Mouse (Mus musculus) spleen, embryonic (tissue): Measurements from ENCODE around the gene Mbnl1.

ENCODE experiments used
- CTCF ChIA-PET: fragments of 350-600 bp; sonication (Branson Sonifier 250); formaldehyde crosslinking; loops from one replicate; lab custom pipeline; 2022; lab: Charles Lee

Gene Mbnl1

DNA sequence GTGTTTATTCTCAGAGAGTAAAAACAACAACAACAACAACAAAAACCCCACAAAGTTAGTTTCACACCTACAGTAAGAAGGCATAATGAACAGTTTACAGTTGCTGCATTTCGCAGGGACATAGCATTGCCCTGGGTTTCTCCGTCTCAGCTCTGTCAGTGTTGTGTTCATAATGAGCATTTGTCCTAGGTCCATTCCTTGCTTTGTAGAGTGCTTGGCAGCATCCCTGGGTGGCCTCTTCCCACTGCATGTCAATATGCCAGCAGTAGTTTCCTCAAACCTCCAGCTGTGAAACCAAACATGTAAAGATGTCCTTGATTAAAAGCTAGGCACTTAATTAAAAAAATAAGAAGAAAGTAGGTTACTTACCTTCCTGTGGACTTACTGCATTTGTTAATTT, 91.6 kb downstream of the Mbnl1 start:
- CTCF ChIA-PET, result no interaction called here

DNA sequence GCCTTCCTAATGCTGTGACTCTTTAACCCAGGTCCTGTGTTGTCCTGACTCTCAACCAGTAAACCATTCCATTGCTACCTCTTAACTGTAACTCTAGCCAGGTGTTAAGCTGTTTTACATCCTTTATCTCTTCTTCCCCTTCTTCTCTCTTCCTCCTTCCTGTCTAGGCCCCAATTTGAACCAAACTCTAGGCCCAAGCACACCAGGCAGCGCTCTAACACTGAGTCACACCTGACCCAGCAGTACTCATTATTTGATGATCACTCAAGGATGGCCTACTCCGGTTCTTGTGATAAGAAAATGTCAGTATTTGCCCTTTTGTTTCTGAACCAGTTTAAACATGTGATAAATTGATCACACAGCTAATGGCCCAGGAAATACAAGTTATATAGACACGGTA, 92.6 kb downstream of the Mbnl1 start:
- CTCF ChIA-PET, result interaction anchor here (0.7 kb wide), 1 partner anchor 10 kb away, joined by 3 read pairs; no protein-coding TSS in a partner anchor

DNA sequence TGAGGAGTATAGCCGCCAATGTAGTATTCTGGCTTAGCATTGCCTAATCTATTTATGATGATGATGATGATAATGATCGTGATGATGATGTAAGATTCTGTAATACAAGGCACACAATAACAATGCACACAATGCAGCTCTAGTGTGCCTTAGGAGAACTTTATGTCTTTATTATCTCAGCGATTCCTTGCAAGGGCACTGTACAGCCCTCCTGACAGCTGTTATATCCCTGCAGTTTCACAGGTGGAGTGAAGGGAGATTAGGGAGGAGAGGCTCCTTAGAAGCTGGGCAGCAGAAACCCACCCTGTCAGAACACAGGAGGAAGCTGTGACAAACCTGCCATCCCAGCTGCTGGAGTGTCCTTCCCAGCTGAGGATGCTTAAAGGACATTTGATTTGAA, 93.3 kb downstream of the Mbnl1 start:
- CTCF ChIA-PET, result no interaction called here

DNA sequence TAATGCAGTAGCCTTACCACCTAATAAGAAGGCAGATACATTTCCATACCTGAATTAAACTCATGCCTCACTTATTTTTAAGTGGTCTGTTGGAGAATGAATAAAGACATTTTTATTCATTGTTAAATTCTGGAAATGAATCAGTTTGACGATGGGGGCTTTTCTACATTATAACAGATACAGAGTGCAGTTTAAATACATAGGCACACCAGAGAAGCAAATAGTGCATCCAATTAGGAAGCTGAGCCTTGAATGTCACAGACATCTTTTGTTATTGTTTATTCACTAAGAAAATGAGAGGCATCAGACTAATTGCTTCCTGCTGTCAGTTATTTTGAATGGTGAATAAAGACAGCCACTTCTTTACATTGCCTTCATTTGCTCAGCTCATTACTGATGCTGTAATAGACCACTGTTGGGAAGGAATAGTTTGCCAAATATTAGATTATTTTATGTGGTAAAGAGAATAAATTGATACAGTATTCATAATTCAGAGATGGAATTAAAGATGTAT, 95.6 kb downstream of the Mbnl1 start:
- CTCF ChIA-PET, result no interaction called here

DNA sequence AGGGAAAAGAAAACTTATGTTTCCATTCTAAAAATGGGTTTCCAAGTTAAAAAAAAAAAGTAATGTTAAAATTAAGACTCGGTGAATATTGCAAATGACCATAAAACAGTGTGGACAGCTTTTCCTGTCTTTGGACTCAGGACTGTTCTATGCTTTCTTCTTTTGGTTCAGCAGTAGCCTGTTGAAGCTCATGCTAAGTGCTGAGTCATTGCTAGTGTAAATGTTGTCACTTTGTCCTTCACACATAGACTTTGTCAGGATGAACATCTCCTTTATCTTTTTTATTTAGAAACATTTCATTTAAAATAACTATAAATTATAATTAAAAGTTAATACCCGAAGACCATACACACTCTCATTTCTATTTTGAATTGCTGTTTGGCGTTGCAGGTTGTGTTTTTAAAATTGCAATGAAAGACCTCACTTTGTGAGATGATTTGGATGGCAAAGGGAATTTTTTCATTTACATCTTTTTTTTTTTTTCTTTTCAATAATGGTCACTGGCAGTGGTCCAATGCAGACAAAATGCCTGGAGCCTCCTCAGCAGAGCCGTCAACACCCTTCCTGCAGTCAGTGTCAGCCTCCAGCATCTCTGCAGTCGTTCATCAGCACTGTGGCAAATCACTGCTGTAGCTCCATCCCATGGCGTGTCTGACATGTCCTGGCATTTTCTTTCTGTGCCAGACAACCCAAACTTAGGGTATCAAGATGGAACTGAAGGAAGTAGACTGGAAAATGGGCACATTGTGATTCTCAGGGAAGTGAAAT, 96.4 kb downstream of the Mbnl1 start:
- CTCF ChIA-PET, result interaction anchor here (0.6 kb wide), 1 partner anchor 55 kb away, joined by 3 read pairs; no protein-coding TSS in a partner anchor

DNA sequence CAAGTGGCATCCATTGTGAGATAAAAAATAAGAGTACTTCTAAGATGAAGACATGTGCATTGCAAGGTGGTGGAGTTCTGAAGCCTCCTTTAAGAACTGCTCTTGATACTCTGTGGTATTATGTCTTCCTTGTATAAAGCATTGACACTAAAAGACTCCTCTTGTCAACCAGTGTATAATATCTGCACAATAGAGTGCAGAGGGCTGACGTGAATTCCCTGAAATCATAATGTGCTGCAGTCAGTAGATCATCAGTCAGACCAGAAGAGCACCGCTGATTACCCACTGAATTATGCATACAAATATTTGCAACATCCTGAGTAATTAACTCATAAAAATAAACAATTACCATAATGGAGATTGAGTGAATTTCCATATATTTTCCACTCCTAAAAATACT, 97.2 kb downstream of the Mbnl1 start:
- CTCF ChIA-PET, result no interaction called here

DNA sequence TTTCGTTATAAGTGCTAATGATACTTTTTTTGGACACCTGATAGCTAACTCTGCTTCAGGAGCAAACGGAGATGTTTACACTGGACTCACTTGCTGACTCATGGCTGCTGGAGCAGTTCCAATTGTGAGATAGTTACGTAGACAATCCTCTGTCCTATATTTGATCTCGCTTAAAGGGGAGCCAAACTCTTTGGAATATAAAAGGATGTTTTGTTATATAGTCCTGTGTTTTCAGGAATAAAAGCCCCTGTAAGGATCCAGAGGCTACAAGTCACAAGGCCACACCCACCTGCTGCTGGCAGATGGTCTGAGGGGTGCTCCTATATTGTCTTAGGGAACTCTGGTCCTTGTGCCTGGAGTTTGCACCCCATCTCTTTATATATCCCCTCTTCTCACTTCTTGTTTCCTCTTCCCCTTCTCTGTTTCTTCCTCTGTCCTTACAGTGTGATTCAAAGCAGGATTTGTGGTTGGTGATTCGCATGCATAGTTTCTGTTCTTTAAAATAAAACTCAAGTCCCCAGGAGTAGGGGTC, 97.9 kb downstream of the Mbnl1 start:
- CTCF ChIA-PET, result no interaction called here

DNA sequence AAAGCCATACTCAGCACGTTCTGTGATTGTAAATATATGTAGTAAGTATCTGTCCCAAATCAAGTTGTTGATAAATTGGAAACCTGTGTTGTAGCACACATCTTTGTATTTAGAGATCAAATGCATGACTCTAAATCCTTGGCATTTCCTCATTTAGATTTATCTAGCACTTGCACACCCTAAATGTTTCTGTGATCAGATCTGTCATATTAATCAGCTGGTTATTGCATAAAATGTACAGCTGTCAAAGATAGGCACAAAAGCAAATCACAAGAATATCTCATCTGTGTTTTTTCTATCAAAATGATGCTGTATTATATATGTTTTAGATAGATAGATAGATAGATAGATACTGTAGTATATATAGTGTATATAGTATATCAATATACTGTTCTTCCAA, 98.9 kb downstream of the Mbnl1 start:
- CTCF ChIA-PET, result no interaction called here

DNA sequence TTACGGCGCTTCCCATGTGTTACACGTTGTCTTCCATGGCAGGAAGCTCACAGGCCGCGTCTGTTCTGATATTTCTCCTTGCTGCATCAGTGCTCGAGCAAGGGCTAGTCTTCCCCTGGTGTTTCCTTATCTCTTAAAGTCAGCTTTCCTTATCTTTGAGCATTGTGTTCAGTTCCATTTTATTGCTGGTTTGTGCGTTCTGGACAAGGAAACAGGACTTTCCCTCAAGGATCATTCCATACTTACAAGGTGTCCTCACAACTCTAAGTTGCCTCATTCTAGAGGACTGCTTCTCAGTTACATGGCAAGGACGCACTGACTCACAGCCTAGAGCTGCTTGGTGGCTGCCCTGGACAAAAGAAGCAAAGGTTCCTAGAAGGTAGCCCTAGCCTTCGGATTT, 101.6 kb downstream of the Mbnl1 start:
- CTCF ChIA-PET, result interaction anchor here (0.5 kb wide), 1 partner anchor 185 kb away, joined by 3 read pairs; no protein-coding TSS in a partner anchor

DNA sequence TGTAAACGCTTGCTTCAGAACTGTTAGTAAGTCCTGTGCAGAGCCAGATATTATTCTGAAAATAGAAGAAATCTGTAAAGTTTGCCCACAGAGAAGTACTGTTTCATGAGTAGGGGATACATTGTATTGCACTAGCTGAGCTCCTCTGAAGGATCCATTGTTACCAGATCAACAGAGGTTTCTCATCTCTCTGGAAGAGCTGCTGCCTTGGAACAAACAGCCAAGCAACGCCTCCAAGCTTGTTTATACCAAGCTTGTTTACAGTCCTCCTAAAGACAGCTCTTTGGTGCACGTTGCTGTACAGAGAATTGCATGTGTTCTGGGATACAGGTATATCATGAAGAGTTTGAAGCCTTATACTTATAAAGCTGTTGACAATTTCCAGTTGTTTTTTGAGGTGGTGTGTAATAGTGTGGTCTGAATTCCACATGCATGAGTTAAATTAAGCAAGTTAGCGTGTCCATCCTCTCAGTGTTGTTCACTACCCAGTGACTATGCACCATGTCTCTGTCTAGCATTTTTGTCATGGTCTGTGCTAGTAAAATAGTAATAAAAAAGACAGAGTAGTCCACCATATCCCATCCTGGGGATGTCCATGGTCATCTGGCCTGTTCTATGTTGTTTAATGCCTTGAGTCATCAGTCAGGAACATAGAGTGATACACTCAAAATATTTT, 102.4 kb downstream of the Mbnl1 start:
- CTCF ChIA-PET, result interaction anchor here (0.6 kb wide), 1 partner anchor 10 kb away, joined by 3 read pairs; no protein-coding TSS in a partner anchor

DNA sequence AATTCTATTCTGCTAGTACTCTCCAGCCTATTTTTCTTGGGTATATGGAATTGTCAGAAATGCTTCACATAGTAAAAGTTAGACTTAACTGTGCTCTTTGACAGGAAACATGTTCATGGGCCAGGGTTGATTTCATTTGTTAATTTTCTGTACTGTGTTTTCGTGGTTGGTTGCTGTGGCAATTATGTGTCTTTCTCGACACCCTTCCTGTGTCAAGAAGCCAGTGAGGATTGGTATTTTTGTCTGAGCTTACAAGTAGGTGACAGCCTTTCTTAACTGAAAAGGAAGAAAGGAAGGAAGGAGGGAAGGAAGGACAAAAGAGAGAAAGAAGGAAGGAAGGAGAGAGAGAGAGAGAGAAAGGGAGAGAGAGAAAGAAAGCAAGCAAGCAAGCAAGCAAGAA, 103.3 kb downstream of the Mbnl1 start:
- CTCF ChIA-PET, result interaction anchor here (0.5 kb wide), 1 partner anchor 46 kb away, joined by 3 read pairs; no protein-coding TSS in a partner anchor

DNA sequence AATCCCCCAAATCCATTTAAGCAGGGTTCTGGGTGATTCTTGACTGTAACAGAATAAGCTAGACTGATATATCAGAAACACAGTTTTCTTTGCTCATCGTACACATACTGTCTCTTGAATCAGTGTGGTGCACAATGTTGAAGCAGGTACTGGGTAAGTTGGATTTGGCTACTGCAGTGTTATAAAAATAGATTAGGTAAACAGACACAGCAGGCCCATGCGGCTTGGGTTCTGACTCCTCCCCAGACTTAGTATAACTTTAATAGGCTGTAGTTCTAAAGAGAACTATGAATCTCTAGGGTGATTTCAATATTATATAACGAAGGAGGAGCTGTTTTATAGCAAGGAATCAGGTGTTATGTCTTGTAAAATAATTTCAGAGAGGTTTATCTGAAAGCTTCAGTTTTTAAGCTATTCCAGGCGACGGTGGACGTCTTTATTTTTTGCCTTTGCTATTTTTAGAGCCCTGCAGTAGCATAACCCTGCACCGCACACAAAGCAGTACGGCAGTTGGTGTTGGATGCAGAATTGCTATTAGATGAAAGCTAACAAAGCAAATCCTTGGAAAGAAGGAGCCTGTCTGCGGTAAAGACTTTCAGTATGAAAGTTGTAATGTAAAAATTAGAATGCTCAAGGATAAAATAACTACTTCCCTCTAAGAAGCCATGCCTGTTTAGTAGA, 103.9 kb downstream of the Mbnl1 start:
- CTCF ChIA-PET, result interaction anchor here (0.5 kb wide), 1 partner anchor 47 kb away, joined by 3 read pairs; no protein-coding TSS in a partner anchor

DNA sequence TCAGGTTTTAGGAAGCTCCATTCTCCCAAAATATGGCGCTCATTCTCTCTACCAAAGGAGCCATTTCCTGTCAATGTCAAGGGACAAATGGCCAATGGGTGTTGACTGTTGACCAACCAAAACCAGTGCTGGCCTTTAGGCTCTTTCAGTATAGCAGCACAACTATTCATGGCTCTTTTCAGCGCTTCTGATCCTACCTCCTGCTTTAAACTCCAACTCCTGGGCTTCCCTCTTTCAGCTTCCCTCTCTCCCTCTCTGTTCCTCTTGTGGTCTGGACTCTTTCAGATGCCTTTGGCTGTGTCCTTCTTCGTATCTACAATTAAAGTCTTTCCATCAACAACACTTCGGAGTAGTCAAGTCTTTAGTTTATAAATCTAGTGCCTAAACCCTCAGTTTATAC, 107.2 kb downstream of the Mbnl1 start:
- CTCF ChIA-PET, result no interaction called here

DNA sequence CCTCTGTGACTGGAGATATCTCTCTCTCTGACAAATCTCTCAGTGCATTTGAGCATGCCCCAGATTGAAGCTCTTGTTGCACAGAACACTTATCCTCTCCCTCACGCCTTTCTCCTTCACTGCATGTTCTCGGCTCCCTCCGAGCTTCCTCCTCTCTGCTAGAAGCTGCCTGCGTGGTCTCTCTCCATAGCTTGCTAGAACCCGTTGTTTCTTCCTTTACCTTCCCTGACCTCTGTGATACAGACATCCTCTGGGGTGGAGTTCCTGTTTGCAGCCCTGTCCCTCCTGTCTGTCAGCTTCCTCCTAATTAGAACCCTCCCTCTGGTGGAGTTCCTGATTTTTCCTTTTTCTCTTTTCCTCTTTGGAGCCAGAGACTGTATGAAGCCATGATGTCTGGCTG, 108.1 kb downstream of the Mbnl1 start:
- CTCF ChIA-PET, result interaction anchor here (0.5 kb wide), 1 partner anchor 12 kb away, joined by 8 read pairs; no protein-coding TSS in a partner anchor

DNA sequence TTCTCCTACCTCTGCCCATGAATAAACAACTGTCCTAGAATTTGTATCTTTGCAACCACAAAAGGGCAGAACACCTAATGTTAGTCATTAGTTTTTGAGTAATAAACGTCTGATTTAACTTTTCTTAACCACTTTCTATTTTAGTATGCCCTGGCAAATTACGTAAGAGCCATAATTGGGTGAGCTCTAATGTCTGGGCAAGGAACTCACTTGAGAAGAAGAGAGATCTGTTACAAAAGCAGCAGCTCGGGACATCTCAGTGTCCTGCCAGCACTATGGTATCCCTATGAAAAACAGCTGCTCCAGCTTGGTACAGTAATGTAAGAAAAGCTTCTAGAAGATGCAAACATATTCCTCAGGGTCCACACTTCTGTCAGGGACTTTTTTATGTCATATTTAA, 109.5 kb downstream of the Mbnl1 start:
- CTCF ChIA-PET, result interaction anchor here (0.9 kb wide), 1 partner anchor 17 kb away, joined by 3 read pairs; no protein-coding TSS in a partner anchor

DNA sequence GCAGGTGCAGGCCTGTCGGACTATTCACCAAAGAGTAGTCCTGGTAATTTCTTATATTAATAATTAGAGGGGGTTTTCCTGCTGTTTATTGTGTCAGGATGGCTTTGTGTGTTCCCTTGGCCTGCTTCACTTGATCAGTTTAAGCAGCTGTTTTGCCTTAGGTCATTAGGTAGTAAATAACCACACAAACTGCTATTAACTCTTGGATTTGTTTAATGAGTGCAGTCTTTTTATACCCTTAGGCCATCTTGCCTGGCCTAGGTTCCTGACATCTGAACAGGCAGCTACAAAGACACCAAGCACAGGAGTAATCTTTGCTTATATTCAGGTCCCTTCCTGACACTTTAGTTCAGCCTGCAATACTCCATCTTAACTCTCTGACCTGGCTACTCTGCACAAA, 110.0 kb downstream of the Mbnl1 start:
- CTCF ChIA-PET, result no interaction called here

DNA sequence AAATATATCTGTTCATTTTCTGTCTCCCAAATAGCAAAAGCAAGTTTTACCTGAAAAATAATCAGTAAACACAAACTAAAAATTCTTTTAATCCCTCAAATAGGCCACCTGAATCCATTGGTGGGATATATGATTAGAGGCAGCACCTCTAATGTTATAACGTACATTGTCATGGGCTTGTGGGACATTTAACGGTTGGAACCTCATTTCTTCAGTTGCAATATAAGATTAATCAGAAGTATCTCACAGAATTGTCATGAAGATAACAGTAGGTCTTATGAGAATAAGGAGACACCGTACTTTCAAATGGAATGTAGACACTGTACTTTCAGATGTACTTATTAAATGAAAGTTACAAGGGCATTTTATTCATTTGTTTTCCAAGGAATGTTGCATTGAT, 112.1 kb downstream of the Mbnl1 start:
- CTCF ChIA-PET, result no interaction called here

DNA sequence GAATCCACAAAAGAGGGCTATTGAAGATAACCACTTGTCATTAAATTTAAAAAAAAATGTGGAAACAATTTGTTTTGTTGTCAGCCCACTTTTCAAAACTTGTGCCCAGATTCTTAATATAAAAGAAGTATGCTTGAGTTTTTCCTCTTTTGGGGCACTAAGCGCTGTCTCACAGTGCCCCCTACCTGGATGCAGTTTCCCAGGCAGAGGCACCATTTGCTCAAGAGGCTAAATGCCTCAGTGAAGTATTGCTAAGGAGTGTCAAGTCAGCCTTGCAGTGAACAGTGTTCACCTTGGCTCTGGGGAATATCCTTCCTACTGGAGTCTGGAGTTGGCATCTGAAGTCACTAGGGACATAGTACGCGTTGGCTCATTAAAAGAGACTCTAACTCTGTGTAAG, 113.4 kb downstream of the Mbnl1 start:
- CTCF ChIA-PET, result no interaction called here

DNA sequence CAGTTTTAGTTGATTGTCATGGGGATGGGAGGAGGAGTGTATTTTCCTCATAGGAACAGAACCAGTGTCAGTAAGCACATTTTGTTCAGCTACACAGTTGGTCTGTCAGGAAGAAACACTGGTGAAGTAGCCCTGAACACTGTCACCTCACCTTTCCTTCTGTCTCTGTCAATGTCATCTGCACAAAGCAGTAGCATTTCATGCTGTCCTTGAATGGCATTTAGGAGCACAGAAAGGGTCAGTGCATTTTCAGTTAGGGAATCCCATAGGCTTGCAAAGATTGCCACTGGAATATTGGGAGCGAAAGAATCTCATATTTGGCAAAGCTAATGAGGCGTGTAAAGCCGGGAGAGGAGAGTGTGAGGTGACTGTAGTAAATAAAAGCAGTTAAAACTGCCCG, 114.5 kb downstream of the Mbnl1 start:
- CTCF ChIA-PET, result no interaction called here

DNA sequence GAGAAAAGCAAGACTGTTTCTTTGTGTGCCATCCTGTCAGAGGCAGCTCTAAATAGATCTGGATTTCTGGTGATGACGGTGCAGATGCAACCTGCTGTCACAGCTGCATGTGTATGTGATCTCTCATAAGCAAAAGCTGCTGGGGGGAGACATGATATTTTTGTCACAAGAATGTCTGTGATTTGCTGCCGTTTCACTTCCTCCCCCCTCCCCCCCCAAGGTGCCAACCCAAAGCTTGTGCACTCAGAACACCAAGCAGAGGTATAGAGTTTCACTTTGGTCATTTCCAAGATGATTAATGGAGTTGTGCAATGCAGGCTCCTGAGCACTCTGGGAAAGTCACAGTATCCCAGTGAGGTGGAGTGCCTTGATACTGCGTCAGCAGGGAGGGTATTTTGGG, 116.7 kb downstream of the Mbnl1 start:
- CTCF ChIA-PET, result interaction anchor here (0.6 kb wide), 1 partner anchor 232 kb away, joined by 3 read pairs; no protein-coding TSS in a partner anchor

DNA sequence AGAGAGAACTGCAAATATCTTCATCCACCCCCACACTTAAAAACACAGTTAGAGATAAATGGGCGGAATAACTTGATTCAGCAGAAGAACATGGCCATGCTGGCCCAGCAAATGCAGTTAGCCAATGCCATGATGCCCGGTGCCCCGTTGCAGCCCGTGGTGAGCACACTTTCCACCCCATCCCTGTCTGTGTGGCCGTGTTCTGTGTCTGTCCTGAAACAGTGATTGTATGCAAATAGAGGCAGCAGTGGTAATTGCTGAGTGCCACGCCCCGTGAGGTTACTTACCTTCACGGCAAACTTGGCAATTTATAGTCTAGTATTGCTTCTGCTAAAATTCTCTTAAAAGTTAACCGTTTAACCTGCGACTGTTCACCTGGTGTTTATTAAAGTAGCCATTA, 123.0 kb downstream of the Mbnl1 start:
- CTCF ChIA-PET, result no interaction called here

DNA sequence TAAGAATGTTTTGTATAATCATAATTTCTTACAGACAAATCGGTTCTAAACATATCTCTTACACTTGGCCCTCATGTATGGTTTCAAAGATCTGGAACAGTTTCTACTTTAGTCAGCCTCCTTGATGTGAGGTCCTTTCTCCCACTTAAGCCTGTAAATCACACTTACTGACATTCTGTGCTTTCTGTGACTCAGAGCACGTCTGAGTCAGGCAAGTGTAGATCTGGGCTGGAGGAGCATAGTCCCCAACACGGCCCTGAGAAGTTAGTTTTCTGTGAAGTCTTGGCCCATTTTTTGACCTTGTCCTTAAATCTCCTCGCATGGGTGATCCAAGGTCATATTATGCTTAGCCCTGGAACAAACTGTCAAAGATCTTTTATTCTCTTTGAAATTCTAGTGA, 124.4 kb downstream of the Mbnl1 start:
- CTCF ChIA-PET, result no interaction called here
